Mouse (Mus musculus): ENCODE measurements at regions not wholly inside any gene's neighbourhood (a gene's known extent, or its start where the extent isn't known, plus 50 kb on each side); places are given as distances from the start of the nearest gene placed in this dataset.
A peak's percentile ranks its signal among the peaks of the same experiment; 100 is the strongest.

GRCm38 (mm10) chr3:60813485-60813884 is 189.1 kb upstream of the P2ry1 start:
- no peak for ATAC-seq
- 72% methylated on average over 3 of the region's 3 CpGs for WGBS

GRCm38 (mm10) chr3:60819684-60820281 is 182.8 kb upstream of the P2ry1 start:
- no peak for TF ChIP-seq CTCF (IDR thresholded peaks at IDR 0.05; ENCODE audit: low read depth)
- H3K9ac ChIP-seq (ENCODE audit: low read depth, low read length), result no peak overlapping the region
- ATAC-seq, result 0 out of 2 replicates have a peak, but pooled peaks have one; percentile 41
- no peaks in the 10 kb centered on the region for H3K4me1 ChIP-seq (replicated peaks; ENCODE audit: control insufficient read depth, insufficient read depth, low read length)
- no peak overlapping the region for H3K27ac ChIP-seq (ENCODE audit: low read depth, low read length)
- H3K4me2 ChIP-seq (replicated peaks; ENCODE audit: low read depth), result no peak overlapping the region
- no peaks in the 10 kb centered on the region for H3K27me3 ChIP-seq (replicated peaks; ENCODE audit: control insufficient read depth, insufficient read depth, low read length)
- no peaks in the 10 kb centered on the region for H3K36me3 ChIP-seq (ENCODE audit: control insufficient read depth, insufficient read depth)
- no peaks in the 10 kb centered on the region for H3K9me3 ChIP-seq (ENCODE audit: control insufficient read depth)
- no peak overlapping the region for H3K4me3 ChIP-seq (ENCODE audit: low read depth, low read length)
- 43% methylated on average over 4 of the region's 4 CpGs for WGBS

More at GRCm38 (mm10) chr3:60813485-60813884, 189.1 kb upstream of the P2ry1 start:
- Histone ChIP-seq H3K9me3 (ENCODE audit: control insufficient read depth) (no peaks in the 10 kb centered on the region), H3K4me1 (replicated peaks; ENCODE audit: control insufficient read depth, insufficient read depth, low read length) (no peaks in the 10 kb centered on the region), H3K4me2 (replicated peaks; ENCODE audit: low read depth) (no peak overlapping the region), H3K9ac (ENCODE audit: low read depth, low read length) (no peak overlapping the region), H3K36me3 (ENCODE audit: control insufficient read depth, insufficient read depth) (no peaks in the 10 kb centered on the region), H3K4me3 (ENCODE audit: low read depth, low read length) (no peak overlapping the region), H3K27ac (ENCODE audit: low read depth, low read length) (no peak overlapping the region), H3K27me3 (replicated peaks; ENCODE audit: control insufficient read depth, insufficient read depth, low read length) (no peaks in the 10 kb centered on the region)
- TF ChIP-seq CTCF (IDR thresholded peaks at IDR 0.05; ENCODE audit: low read depth), result no peak

GRCm38 (mm10) chr3:60821463-60821862 is 181.1 kb upstream of the P2ry1 start:
- H3K4me2 ChIP-seq (replicated peaks; ENCODE audit: low read depth), result no peak overlapping the region
- ATAC-seq, result no peak
- H3K4me3 ChIP-seq (ENCODE audit: low read depth, low read length), result no peak overlapping the region

DNA sequence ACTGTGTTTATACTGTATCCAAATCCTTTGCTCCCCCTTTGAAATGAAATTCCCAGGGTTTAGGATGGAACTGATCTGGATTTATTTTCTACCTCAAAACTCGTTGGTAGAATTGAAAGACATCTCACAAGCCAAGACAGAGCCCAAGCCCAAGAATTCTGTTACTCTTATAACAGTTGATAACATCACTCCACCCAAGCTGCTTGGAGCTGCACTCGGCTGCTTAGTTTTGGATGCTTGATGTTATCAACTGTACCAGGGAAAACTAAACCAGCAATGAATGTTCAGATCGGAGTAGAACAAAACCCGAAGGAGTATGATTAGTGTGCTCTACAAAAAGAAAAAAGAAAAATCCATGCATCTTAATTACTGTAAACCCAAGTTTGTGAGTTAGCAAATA is 175.8 kb upstream of the P2ry1 start:
- no peaks in the 10 kb centered on the region for H3K36me3 ChIP-seq (ENCODE audit: control insufficient read depth, insufficient read depth)
- H3K27ac ChIP-seq (ENCODE audit: low read depth, low read length), result no peak overlapping the region
- H3K9ac ChIP-seq (ENCODE audit: low read depth, low read length), result no peak overlapping the region
- no peak overlapping the region for H3K4me3 ChIP-seq (ENCODE audit: low read depth, low read length)
- H3K4me2 ChIP-seq (replicated peaks; ENCODE audit: low read depth), result no peak overlapping the region
- no peak for ATAC-seq
- TF ChIP-seq CTCF (IDR thresholded peaks at IDR 0.05; ENCODE audit: low read depth), result no peak
- H3K9me3 ChIP-seq (ENCODE audit: control insufficient read depth), result no peaks in the 10 kb centered on the region
- H3K27me3 ChIP-seq (replicated peaks; ENCODE audit: control insufficient read depth, insufficient read depth, low read length), result no peaks in the 10 kb centered on the region
- H3K4me1 ChIP-seq (replicated peaks; ENCODE audit: control insufficient read depth, insufficient read depth, low read length), result no peaks in the 10 kb centered on the region
- 68% methylated on average over 4 of the region's 4 CpGs for WGBS

More at GRCm38 (mm10) chr3:60821463-60821862, 181.1 kb upstream of the P2ry1 start:
- no peaks in the 10 kb centered on the region for H3K9me3 ChIP-seq (ENCODE audit: control insufficient read depth)
- H3K9ac ChIP-seq (ENCODE audit: low read depth, low read length), result no peak overlapping the region
- no peaks in the 10 kb centered on the region for H3K4me1 ChIP-seq (replicated peaks; ENCODE audit: control insufficient read depth, insufficient read depth, low read length)
- H3K36me3 ChIP-seq (ENCODE audit: control insufficient read depth, insufficient read depth), result no peaks in the 10 kb centered on the region
- H3K27me3 ChIP-seq (replicated peaks; ENCODE audit: control insufficient read depth, insufficient read depth, low read length), result no peaks in the 10 kb centered on the region
- no peak for TF ChIP-seq CTCF (IDR thresholded peaks at IDR 0.05; ENCODE audit: low read depth)
- H3K27ac ChIP-seq (ENCODE audit: low read depth, low read length), result no peak overlapping the region

GRCm38 (mm10) chr3:60832385-60832784 is 170.2 kb upstream of the P2ry1 start:
- Histone ChIP-seq H3K4me3 (ENCODE audit: low read depth, low read length) (no peak overlapping the region), H3K27me3 (replicated peaks; ENCODE audit: control insufficient read depth, insufficient read depth, low read length) (no peaks in the 10 kb centered on the region), H3K4me2 (replicated peaks; ENCODE audit: low read depth) (no peak overlapping the region), H3K36me3 (ENCODE audit: control insufficient read depth, insufficient read depth) (no peaks in the 10 kb centered on the region), H3K4me1 (replicated peaks; ENCODE audit: control insufficient read depth, insufficient read depth, low read length) (no peaks in the 10 kb centered on the region), H3K27ac (ENCODE audit: low read depth, low read length) (no peak overlapping the region), H3K9ac (ENCODE audit: low read depth, low read length) (no peak overlapping the region), H3K9me3 (ENCODE audit: control insufficient read depth) (no peaks in the 10 kb centered on the region)
- ATAC-seq, result no peak
- no peak for TF ChIP-seq CTCF (IDR thresholded peaks at IDR 0.05; ENCODE audit: low read depth)
- WGBS, result 86% methylated on average over 4 of the region's 4 CpGs

- Histone ChIP-seq H3K4me2 (replicated peaks; ENCODE audit: low read depth) (no peak overlapping the region), H3K27me3 (replicated peaks; ENCODE audit: control insufficient read depth, insufficient read depth, low read length) (no peaks in the 10 kb centered on the region), H3K9ac (ENCODE audit: low read depth, low read length) (no peak overlapping the region), H3K27ac (ENCODE audit: low read depth, low read length) (no peak overlapping the region), H3K36me3 (ENCODE audit: control insufficient read depth, insufficient read depth) (no peaks in the 10 kb centered on the region), H3K4me1 (replicated peaks; ENCODE audit: control insufficient read depth, insufficient read depth, low read length) (no peaks in the 10 kb centered on the region), H3K9me3 (ENCODE audit: control insufficient read depth) (no peaks in the 10 kb centered on the region), H3K4me3 (ENCODE audit: low read depth, low read length) (no peak overlapping the region)
- TF ChIP-seq CTCF (IDR thresholded peaks at IDR 0.05; ENCODE audit: low read depth), result no peak
- no peak for ATAC-seq
- WGBS, result 89% methylated on average over 1 of the region's 1 CpGs
Observed at GRCm38 (mm10) chr3:60841895-60842294, 160.7 kb upstream of the P2ry1 start.

GRCm38 (mm10) chr3:60845293-60845692 is 157.3 kb upstream of the P2ry1 start:
- Histone ChIP-seq H3K4me2 (replicated peaks; ENCODE audit: low read depth) (no peak overlapping the region), H3K9ac (ENCODE audit: low read depth, low read length) (no peak overlapping the region), H3K36me3 (ENCODE audit: control insufficient read depth, insufficient read depth) (no peaks in the 10 kb centered on the region), H3K4me1 (replicated peaks; ENCODE audit: control insufficient read depth, insufficient read depth, low read length) (no peaks in the 10 kb centered on the region), H3K4me3 (ENCODE audit: low read depth, low read length) (no peak overlapping the region), H3K9me3 (ENCODE audit: control insufficient read depth) (no peaks in the 10 kb centered on the region), H3K27ac (ENCODE audit: low read depth, low read length) (no peak overlapping the region), H3K27me3 (replicated peaks; ENCODE audit: control insufficient read depth, insufficient read depth, low read length) (no peaks in the 10 kb centered on the region)
- no peak for TF ChIP-seq CTCF (IDR thresholded peaks at IDR 0.05; ENCODE audit: low read depth)
- 71% methylated on average over 2 of the region's 2 CpGs for WGBS
- ATAC-seq, result no peak

Measured in intestine, postnatal 0 days (tissue).